Mouse (Mus musculus): Measurements from ENCODE around the gene Gucy2e. TPM values are rescaled to one million over a fixed set of nuclear protein-coding genes. Genes with fewer than 3 reads are reported as not detected.

Gucy2e gene
- total RNA-seq, 2 experiments from 2014 or later, result 0.10 TPM; not detected in 1

- no peak for ATAC-seq (replicated peaks; ENCODE audit: poor library complexity)
These were observed 543 bp downstream of the Gucy2e start for GRCm38 (mm10) chr11:69236061-69236925.

DNA sequence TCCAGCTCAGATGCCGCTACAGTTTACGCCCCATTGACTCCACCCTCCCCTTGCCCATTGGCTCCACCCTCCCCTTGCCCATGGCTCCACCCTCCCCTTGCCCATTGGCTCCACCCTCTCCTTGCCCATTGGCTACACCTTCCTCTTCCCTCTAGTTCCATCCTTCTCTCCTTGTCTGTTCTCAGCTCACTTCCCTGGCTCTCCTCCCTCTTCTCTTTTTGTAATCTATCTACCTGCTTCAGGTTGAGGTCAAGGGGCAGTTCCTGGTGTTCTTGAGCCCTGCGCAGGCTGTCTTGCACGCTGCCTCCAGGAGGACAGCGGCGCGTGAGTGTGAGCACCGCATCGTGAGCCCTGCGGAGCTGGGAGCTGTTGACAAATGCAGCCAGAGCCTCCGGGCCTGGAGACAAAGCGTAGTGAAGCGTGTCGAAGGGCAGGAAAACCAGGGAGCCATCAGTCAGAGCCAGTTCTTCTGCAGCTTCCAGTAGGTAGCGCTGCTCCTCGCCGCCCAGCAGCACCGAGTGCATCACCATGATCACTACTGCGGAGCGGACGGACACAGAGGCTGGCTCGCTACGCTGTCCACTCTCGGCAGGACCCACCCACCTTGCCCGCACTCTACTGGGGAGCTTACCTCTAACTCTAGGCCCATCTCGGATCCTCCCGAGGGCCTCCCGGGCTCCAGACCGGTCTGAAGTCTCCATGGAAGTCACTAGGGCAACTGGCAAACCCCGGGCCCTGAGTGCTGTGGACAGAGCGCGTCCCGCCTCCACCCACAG, 1.4 kb downstream of the Gucy2e start:
- peak; percentile 99 for ATAC-seq (replicated peaks; ENCODE audit: poor library complexity)

DNA sequence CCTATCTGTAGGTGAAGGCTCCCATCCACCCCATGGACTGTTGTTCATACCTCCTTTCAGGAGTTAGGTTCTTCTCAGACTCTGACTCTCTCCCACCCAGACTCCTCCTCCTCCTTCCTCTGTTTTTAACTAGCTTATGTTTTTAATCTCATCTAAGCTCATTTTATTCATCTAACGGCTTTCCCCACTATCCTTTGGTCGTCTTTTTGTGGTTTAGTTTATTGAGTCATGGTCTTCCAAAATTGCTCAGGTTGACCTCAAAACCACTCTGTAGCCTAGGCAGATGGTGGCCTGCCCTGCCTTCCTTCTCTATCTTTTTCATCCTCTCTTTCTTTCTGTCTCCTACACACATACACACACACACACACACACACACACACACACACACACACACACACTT, 3.7 kb downstream of the Gucy2e start:
- no peak for ATAC-seq (replicated peaks; ENCODE audit: poor library complexity)

DNA sequence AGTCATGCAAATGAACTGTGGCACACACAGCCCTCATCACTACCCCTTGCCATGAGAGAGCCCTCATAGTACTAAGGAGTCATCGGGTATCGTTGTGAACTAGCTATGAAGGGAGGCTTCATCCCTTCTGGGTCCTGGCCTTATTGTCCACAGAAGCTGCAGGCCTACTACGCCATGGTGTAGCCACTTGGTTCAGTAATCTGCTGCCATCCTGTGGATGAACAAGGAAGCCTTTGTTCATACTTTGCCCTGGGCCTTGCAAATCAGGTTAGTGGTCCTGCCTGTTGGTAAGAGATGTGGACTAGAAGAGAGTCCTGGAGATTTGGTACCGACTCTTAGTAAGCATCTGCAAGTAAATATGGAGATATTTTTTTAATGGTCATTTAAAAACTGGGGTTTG, 6.4 kb downstream of the Gucy2e start:
- ATAC-seq (replicated peaks; ENCODE audit: poor library complexity), result no peak

GRCm38 (mm10) chr11:69225715-69226114, 11.1 kb downstream of the Gucy2e start:
- ATAC-seq (replicated peaks; ENCODE audit: poor library complexity), result no peak

- no peak for ATAC-seq (replicated peaks; ENCODE audit: poor library complexity)
These were observed 13.7 kb downstream of the Gucy2e start for GRCm38 (mm10) chr11:69223101-69223500.

- ATAC-seq (replicated peaks; ENCODE audit: poor library complexity), result no peak
These were observed 15.8 kb downstream of the Gucy2e start for GRCm38 (mm10) chr11:69221070-69221469.

GRCm38 (mm10) chr11:69218661-69219060, 18.2 kb downstream of the Gucy2e start:
- no peak for ATAC-seq (replicated peaks; ENCODE audit: poor library complexity)

DNA sequence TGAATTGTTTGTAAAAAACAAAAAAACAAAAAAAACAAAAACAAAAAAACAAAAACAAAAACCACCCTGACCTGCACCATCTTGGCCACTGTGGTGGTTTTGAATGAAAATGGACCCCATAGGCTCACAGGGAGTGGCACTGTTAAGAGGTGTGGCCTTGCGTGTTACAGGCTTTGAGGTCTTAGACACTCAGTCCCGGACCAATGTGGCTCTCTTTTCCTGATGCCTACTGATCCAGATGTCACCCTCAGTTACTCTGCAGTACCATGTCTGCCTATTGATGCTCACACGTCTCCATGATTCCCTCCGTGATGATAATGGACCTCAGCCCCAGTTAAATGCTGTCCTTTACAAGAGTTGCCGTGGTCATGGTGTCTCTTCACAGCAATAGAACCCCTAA, 19.4 kb downstream of the Gucy2e start:
- ATAC-seq (replicated peaks; ENCODE audit: poor library complexity), result no peak

DNA sequence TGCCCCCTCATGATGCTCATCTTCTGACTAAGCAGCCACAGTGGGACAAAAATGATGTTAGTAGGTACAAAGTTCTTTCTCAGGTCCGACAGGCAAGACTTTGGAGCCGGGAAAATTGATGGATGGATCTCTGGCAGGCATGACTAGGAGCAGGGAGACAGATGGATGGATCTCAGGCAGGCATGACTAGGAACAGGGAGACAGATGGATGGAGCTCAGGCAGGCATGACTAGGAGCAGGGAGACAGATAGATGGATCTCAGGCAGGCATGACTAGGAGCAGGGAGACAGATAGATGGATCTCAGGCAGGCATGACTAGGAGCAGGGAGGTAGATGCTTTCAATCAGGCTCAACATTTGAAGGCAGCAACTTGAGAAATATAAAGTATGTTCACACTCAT, 25.4 kb downstream of the Gucy2e start:
- ATAC-seq (replicated peaks; ENCODE audit: poor library complexity), result no peak

DNA sequence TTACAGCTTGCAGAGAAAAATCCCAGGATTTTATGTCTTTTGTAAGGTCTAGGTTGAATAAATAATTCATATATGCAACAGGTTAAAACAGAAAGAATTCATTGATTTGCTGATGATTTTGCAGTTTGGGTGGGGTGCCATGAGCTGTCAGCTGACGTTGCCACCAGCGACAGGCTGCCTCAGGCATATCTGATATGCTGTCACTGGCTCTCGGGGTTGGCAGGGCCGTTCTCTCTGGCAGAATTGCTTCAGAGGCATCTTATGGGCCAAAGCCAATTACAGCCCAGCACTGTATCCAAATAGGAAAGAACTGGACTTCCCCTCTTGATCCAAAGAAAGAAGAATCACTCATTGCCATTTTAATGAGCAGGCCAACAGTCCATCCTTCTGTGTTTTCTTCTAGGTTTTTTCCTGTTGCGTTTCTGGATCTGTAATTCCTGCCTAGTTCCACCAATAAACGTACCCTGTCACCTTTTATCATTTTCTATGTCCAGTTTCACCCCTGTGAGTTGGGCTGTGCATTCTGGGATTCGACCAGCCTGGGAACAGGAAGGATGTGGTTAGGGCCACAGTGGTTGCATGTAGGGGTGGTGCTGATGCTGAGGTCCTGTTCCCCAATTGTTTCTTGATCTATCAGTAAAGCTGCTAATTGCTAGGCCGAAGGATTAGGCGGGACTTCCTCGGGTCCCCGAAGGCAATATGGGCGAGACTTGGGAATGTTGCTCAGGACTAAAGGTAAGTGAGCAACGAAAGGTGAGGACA, 34.2 kb downstream of the Gucy2e start:
- peak; percentile 68 for ATAC-seq (replicated peaks; ENCODE audit: poor library complexity)

DNA sequence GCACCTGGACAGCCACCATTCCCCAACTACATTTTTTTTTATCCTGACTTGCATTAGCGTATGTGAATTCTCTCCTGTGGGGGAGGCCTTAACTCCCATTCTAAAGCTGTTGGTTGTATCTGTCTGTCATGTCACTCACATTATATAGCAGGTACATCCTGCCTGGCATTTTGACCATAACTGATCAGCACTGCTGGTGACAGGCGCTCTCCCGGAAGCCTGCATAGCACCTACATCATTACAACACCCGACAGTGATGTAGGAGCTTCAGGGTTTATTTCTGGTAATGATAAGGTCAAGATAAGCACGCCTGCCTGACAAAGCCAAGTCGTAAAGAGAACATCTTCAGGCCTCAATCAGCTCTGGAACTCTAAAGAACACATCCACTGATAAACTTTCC, 36.6 kb downstream of the Gucy2e start:
- ATAC-seq (replicated peaks; ENCODE audit: poor library complexity), result no peak

DNA sequence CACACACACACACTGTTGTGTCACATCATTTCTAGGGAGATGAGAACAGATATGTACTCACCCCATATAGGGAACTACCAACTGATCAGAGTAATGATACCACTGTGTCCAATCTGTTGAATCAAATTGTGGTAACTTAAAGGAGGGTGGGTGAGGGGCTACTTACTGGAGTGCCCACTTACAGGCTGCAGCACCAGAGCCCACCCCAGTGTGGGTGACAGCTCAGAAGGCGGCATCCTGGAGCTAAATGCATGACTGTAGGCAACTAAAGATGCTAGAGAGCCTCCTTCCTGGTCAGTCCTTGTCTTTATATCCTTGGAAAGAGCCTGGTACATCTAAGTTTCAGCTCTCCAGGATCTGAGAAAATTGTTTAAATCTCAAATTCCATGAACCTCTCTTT, 37.6 kb downstream of the Gucy2e start:
- no peak for ATAC-seq (replicated peaks; ENCODE audit: poor library complexity)

DNA sequence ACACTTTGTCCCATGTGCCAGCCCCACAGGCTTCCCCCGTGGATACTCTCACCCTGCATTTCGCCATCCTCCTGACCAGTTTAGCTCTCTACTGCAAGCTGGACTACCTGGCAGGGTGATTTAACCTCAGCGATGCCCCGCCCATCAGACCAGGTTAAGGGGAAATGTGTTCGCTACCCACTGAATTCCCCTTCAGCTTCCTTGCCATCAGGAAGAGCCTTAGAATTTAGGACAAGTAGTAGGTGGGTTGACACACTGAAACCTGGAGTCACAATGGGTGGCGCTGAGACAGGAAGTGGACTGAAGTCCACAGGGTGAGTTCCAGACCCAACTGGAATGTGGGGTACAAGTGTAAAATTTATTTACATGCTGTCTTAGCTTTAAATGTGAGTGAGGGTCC, 39.1 kb downstream of the Gucy2e start, which contains the start of gene Alox8:
Gene Alox8 (minus strand): TSS at position 101 of the 400 bp plus-strand sequence.
- no peak for ATAC-seq (replicated peaks; ENCODE audit: poor library complexity)

DNA sequence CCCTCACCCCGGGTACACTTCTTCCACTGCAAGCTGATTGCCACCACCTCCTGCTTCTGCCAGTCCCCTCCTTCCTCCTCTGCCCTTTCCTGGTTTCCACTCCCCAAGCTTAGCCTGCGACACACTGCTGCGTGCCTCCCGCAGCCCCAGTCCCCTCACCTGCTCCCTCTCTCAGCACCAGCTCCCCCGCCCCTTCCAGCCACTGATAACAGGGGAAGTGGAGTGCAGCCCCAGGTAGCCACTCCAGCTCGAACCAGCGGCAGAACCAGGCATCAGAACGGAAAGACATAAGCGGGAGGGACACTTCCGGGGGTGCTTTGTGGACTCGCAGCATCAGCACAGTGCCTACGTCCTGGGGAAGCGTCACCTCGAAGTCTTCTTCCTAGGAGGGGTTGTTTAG, 39.6 kb downstream of the Gucy2e start:
- no peak for ATAC-seq (replicated peaks; ENCODE audit: poor library complexity)

DNA sequence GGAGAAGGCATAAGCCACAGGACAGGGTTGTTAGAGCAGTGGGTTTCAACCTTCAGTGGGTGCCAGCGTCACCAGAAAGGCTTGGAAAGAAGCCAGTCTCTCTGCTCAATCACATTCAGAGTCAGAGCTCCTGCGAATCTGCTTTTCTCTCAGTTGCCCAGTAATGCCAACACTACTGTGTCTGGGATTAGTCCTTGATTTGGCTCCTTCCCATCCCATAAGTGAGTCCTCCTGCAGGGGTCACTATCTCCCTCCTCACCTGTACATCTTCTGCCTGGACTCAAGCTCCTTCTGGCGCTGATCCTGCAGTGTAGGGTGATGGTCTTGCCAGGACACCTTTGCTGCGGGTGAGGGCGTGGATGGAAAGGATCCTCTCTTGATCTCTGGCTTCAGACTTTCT, 40.1 kb downstream of the Gucy2e start:
- no peak for ATAC-seq (replicated peaks; ENCODE audit: poor library complexity)

DNA sequence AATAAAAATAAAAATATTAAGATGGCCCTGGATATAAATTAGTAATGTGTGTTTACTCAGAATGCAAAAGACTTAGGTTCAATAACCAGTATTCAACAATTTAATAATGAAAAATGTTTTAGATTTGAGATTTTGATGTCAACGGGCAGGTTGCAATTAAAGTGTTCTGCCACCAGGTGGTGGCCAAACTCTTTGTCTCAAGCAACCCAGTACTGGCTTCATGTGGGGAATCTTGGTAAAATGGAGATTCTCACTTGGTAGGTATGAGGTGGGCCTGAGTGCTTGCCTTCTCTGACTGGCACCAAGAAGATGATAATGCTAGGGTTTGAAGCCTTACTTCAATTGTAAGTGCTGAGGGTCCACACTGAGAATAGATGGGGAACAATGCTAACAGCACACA, 44.0 kb downstream of the Gucy2e start:
- peak; percentile 64; the same call in 1 of the 2 replicates for ATAC-seq (replicated peaks; ENCODE audit: poor library complexity)

- ATAC-seq (replicated peaks; ENCODE audit: poor library complexity), result no peak
These were observed 50.9 kb downstream of the Gucy2e start for GRCm38 (mm10) chr11:69185936-69186335.

- no peak for ATAC-seq (replicated peaks; ENCODE audit: poor library complexity)
These were observed 51.8 kb downstream of the Gucy2e start for GRCm38 (mm10) chr11:69185031-69185430.

DNA sequence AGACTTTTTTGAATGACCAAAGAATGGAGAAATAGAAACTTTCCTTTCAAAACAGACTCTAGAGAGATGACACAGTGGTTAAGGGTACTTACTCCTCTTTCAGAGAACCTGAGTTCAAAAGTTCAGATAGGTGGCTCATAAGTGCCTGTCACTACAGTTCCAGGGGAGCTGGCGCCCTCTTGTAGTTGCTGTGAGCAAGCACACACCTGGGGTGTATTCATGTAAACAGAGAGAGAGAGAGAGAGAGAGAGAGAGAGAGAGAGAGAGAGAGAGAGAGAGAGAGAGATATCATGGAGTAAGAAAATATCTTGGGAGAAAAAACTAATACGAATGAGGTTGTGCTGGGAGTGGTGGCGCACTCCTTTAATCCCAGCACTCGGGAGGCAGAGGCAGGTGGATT, 56.7 kb downstream of the Gucy2e start:
- no peak for ATAC-seq (replicated peaks; ENCODE audit: poor library complexity)

- ATAC-seq (replicated peaks; ENCODE audit: poor library complexity), result no peak
These were observed 57.3 kb downstream of the Gucy2e start for GRCm38 (mm10) chr11:69179512-69179911.

All from megakaryocyte progenitor cell, adult 5-6 weeks (primary cell).